19 mouse cellular contexts compared by ENCODE assay signal in genomic region chr2:168644855-168645254, GRCm38 (mm10).
"Had no signal": no experiment of that assay in that cellular context is flagged by ENCODE, and none has a peak within 500 bp of the region (broad histone marks: within the 10 kb centered on the region; RNA-seq: fewer than 3 reads in every experiment).

No protein-coding gene starts in this region.

- H3K4me1 ChIP-seq: limb, embryonic 13.5 days; liver, embryonic 12.5 days; liver, embryonic 15.5 days; stomach, embryonic 15.5 days had no signal

- H3K36me3 ChIP-seq: liver, embryonic 15.5 days had no signal

- H3K9me3 ChIP-seq: limb, embryonic 10.5 days; limb, embryonic 13.5 days; liver, embryonic 12.5 days; liver, embryonic 15.5 days; neural tube, embryonic 12.5 days; stomach, embryonic 15.5 days had no signal

- H3K27ac ChIP-seq: kidney, postnatal 0 days; layer of hippocampus, adult 2 months; limb, embryonic 10.5 days; limb, embryonic 13.5 days; liver, embryonic 12.5 days; liver, embryonic 15.5 days; macrophage; neural tube, embryonic 12.5 days; stomach, embryonic 15.5 days had no signal

- DNase-seq: kidney, adult 2 months; kidney, postnatal 25 days; layer of hippocampus, adult 9-11 months; liver; lung, adult 18-20 months; lung, postnatal 14 days; right cerebral cortex, postnatal 25 days; spleen, adult 18-20 months; thymus, postnatal 25 days had no signal

- H3K4me2 ChIP-seq: limb, embryonic 13.5 days; liver, embryonic 12.5 days; liver, embryonic 15.5 days; neural tube, embryonic 12.5 days; stomach, embryonic 15.5 days had no signal

- ATAC-seq: intestine, embryonic 16.5 days; liver, embryonic 12.5 days had no signal

- H3K27me3 ChIP-seq: limb, embryonic 13.5 days; liver, embryonic 15.5 days; neural tube, embryonic 12.5 days; stomach, embryonic 15.5 days had no signal

- H3K9ac ChIP-seq: limb, embryonic 13.5 days; liver, embryonic 12.5 days; liver, embryonic 15.5 days; neural tube, embryonic 12.5 days; stomach, embryonic 15.5 days had no signal

- H3K4me3 ChIP-seq: layer of hippocampus, adult 2 months; limb, embryonic 10.5 days; limb, embryonic 13.5 days; liver, embryonic 12.5 days; liver, embryonic 15.5 days; neural tube, embryonic 12.5 days; stomach, embryonic 15.5 days had no signal
